Mouse (Mus musculus): ENCODE measurements around the gene Etl4. TPM values are rescaled to one million over a fixed set of nuclear protein-coding genes. Genes with fewer than 3 reads are reported as not detected.

The Etl4 gene
- polyA plus RNA-seq, 1 experiment from 2014 or later = 16.1 TPM

- Histone ChIP-seq H3K27ac (ENCODE audit: low read depth, low read length) (no peak overlapping the region), H3K9ac (ENCODE audit: low read depth, low read length) (no peak overlapping the region), H3K36me3 (ENCODE audit: control insufficient read depth, insufficient read depth) (no peaks in the 10 kb centered on the region), H3K27me3 (replicated peaks; ENCODE audit: control insufficient read depth, insufficient read depth, low read length) (no peaks in the 10 kb centered on the region), H3K4me3 (ENCODE audit: low read depth, low read length) (no peak overlapping the region), H3K9me3 (ENCODE audit: control insufficient read depth) (no peaks in the 10 kb centered on the region), H3K4me2 (replicated peaks; ENCODE audit: low read depth) (no peak overlapping the region), H3K4me1 (replicated peaks; ENCODE audit: control insufficient read depth, insufficient read depth, low read length) (peaks cover 2% of the 10 kb centered on the region; the same call in 1 of the 2 replicates)
- WGBS = 77% methylated on average over 3 of the region's 3 CpGs
- no peak for ATAC-seq
- TF ChIP-seq CTCF (IDR thresholded peaks at IDR 0.05; ENCODE audit: low read depth) = no peak
Observed at GRCm38 (mm10) chr2:20523636-20524035, 614.1 kb downstream of the Etl4 start.

GRCm38 (mm10) chr2:20525879-20526593 is 616.5 kb downstream of the Etl4 start:
- H3K27me3 ChIP-seq (replicated peaks; ENCODE audit: control insufficient read depth, insufficient read depth, low read length) = no peaks in the 10 kb centered on the region
- H3K27ac ChIP-seq (ENCODE audit: low read depth, low read length) = peak overlapping the region; percentile 21; the same call in 1 of the 2 replicates
- peak; percentile 73 for ATAC-seq

GRCm38 (mm10) chr2:20526856-20527255 is 617.3 kb downstream of the Etl4 start:
- peaks cover 12% of the 10 kb centered on the region for H3K36me3 ChIP-seq (ENCODE audit: control insufficient read depth, insufficient read depth)
- H3K27ac ChIP-seq (ENCODE audit: low read depth, low read length) = no peak overlapping the region
- WGBS = 92% methylated on average over 3 of the region's 3 CpGs

More at GRCm38 (mm10) chr2:20525879-20526593, 616.5 kb downstream of the Etl4 start:
- Histone ChIP-seq H3K9me3 (ENCODE audit: control insufficient read depth) (no peaks in the 10 kb centered on the region), H3K4me1 (replicated peaks; ENCODE audit: control insufficient read depth, insufficient read depth, low read length) (peaks cover 2% of the 10 kb centered on the region; the same call in 1 of the 2 replicates), H3K4me2 (replicated peaks; ENCODE audit: low read depth) (no peak overlapping the region), H3K36me3 (ENCODE audit: control insufficient read depth, insufficient read depth) (peaks cover 12% of the 10 kb centered on the region), H3K4me3 (ENCODE audit: low read depth, low read length) (no peak overlapping the region), H3K9ac (ENCODE audit: low read depth, low read length) (no peak overlapping the region)
- TF ChIP-seq CTCF (IDR thresholded peaks at IDR 0.05; ENCODE audit: low read depth) = peak; percentile 57
- WGBS = 15% methylated on average over 4 of the region's 4 CpGs

GRCm38 (mm10) chr2:20532623-20533022 is 623.0 kb downstream of the Etl4 start:
- WGBS = 17% methylated on average over 3 of the region's 3 CpGs

More at GRCm38 (mm10) chr2:20526856-20527255, 617.3 kb downstream of the Etl4 start:
- no peak overlapping the region for H3K9ac ChIP-seq (ENCODE audit: low read depth, low read length)
- no peak overlapping the region for H3K4me2 ChIP-seq (replicated peaks; ENCODE audit: low read depth)
- ATAC-seq = no peak
- H3K27me3 ChIP-seq (replicated peaks; ENCODE audit: control insufficient read depth, insufficient read depth, low read length) = no peaks in the 10 kb centered on the region
- H3K9me3 ChIP-seq (ENCODE audit: control insufficient read depth) = no peaks in the 10 kb centered on the region
- no peaks in the 10 kb centered on the region; the same call in 1 of the 2 replicates for H3K4me1 ChIP-seq (replicated peaks; ENCODE audit: control insufficient read depth, insufficient read depth, low read length)
- no peak overlapping the region for H3K4me3 ChIP-seq (ENCODE audit: low read depth, low read length)
- TF ChIP-seq CTCF (IDR thresholded peaks at IDR 0.05; ENCODE audit: low read depth) = no peak

GRCm38 (mm10) chr2:20537785-20538184 is 628.2 kb downstream of the Etl4 start:
- H3K4me2 ChIP-seq (replicated peaks; ENCODE audit: low read depth) = no peak overlapping the region
- no peaks in the 10 kb centered on the region for H3K9me3 ChIP-seq (ENCODE audit: control insufficient read depth)
- TF ChIP-seq CTCF (IDR thresholded peaks at IDR 0.05; ENCODE audit: low read depth) = no peak
- H3K4me1 ChIP-seq (replicated peaks; ENCODE audit: control insufficient read depth, insufficient read depth, low read length) = no peaks in the 10 kb centered on the region
- H3K9ac ChIP-seq (ENCODE audit: low read depth, low read length) = no peak overlapping the region
- 79% methylated on average over 6 of the region's 6 CpGs for WGBS
- H3K36me3 ChIP-seq (ENCODE audit: control insufficient read depth, insufficient read depth) = 0 out of 2 replicates have a peak, but pooled peaks cover 5% of the 10 kb centered on the region
- no peak overlapping the region for H3K4me3 ChIP-seq (ENCODE audit: low read depth, low read length)
- no peak for ATAC-seq
- H3K27me3 ChIP-seq (replicated peaks; ENCODE audit: control insufficient read depth, insufficient read depth, low read length) = no peaks in the 10 kb centered on the region
- H3K27ac ChIP-seq (ENCODE audit: low read depth, low read length) = no peak overlapping the region

More at GRCm38 (mm10) chr2:20532623-20533022, 623.0 kb downstream of the Etl4 start:
- Histone ChIP-seq H3K27ac (ENCODE audit: low read depth, low read length) (peak overlapping the region; percentile 41; the same call in 1 of the 2 replicates), H3K36me3 (ENCODE audit: control insufficient read depth, insufficient read depth) (peaks cover 12% of the 10 kb centered on the region), H3K4me2 (replicated peaks; ENCODE audit: low read depth) (no peak overlapping the region), H3K27me3 (replicated peaks; ENCODE audit: control insufficient read depth, insufficient read depth, low read length) (no peaks in the 10 kb centered on the region), H3K9me3 (ENCODE audit: control insufficient read depth) (no peaks in the 10 kb centered on the region), H3K4me3 (ENCODE audit: low read depth, low read length) (no peak overlapping the region), H3K9ac (ENCODE audit: low read depth, low read length) (no peak overlapping the region), H3K4me1 (replicated peaks; ENCODE audit: control insufficient read depth, insufficient read depth, low read length) (no peaks in the 10 kb centered on the region; the same call in 1 of the 2 replicates)
- TF ChIP-seq CTCF (IDR thresholded peaks at IDR 0.05; ENCODE audit: low read depth) = no peak
- peak; percentile 92 for ATAC-seq

GRCm38 (mm10) chr2:20538871-20539270 is 629.3 kb downstream of the Etl4 start:
- no peaks in the 10 kb centered on the region for H3K27me3 ChIP-seq (replicated peaks; ENCODE audit: control insufficient read depth, insufficient read depth, low read length)
- no peak overlapping the region for H3K9ac ChIP-seq (ENCODE audit: low read depth, low read length)
- TF ChIP-seq CTCF (IDR thresholded peaks at IDR 0.05; ENCODE audit: low read depth) = no peak
- H3K4me1 ChIP-seq (replicated peaks; ENCODE audit: control insufficient read depth, insufficient read depth, low read length) = no peaks in the 10 kb centered on the region
- H3K4me3 ChIP-seq (ENCODE audit: low read depth, low read length) = no peak overlapping the region
- no peak for ATAC-seq
- no peak overlapping the region for H3K27ac ChIP-seq (ENCODE audit: low read depth, low read length)
- 0 out of 2 replicates have a peak, but pooled peaks cover 5% of the 10 kb centered on the region for H3K36me3 ChIP-seq (ENCODE audit: control insufficient read depth, insufficient read depth)
- no peak overlapping the region for H3K4me2 ChIP-seq (replicated peaks; ENCODE audit: low read depth)
- 79% methylated on average over 4 of the region's 4 CpGs for WGBS
- H3K9me3 ChIP-seq (ENCODE audit: control insufficient read depth) = no peaks in the 10 kb centered on the region
